Mouse (Mus musculus): ENCODE measurements around the gene Prr23a2. TPM values are rescaled to one million over a fixed set of nuclear protein-coding genes. Genes with fewer than 3 reads are reported as not detected.

The Prr23a2 gene
- polyA plus RNA-seq (2012; rRNA removed) = not detected in 2 replicates

GRCm38 (mm10) chr9:98856210-98856609 is at the start of gene Prr23a2:
Gene Prr23a2, plus strand, starts transcription at chr9:98856494.

GRCm38 (mm10) chr9:98842117-98842516 is 14.2 kb upstream of the Prr23a2 start, which contains the start of gene Prr23a1:
Gene Prr23a1, plus strand, starts transcription at chr9:98842503.

GRCm38 (mm10) chr9:98864571-98864970 is 8.3 kb downstream of the Prr23a2 start, which contains the start of gene Prr23a3:
Gene Prr23a3, plus strand, starts transcription at chr9:98864767.

GRCm38 (mm10) chr9:98902819-98903218 is 46.5 kb downstream of the Prr23a2 start, which contains the start of gene 7420426K07Rik:
Gene 7420426K07Rik, plus strand, starts transcription at chr9:98903119.

Other genes with a start within 250 kb of the Prr23a2 start
- gene Prr23a1, start 14.0 kb upstream of the Prr23a2 start, polyA plus RNA-seq (2012; rRNA removed) = 0.11 TPM in 1 of 2 replicates, not detected in the other
- gene Prr23a3, start 8.3 kb downstream of the Prr23a2 start, polyA plus RNA-seq (2012; rRNA removed) = 0.04 TPM in 1 of 2 replicates, not detected in the other
- gene 7420426K07Rik, start 46.6 kb downstream of the Prr23a2 start, polyA plus RNA-seq (2012; rRNA removed) = not detected in 2 replicates
- 0.44 and 0.64 TPM in 2 replicates for gene Foxl2, start 98.8 kb downstream of the Prr23a2 start, polyA plus RNA-seq (2012; rRNA removed)
- gene Faim, start 129.9 kb downstream of the Prr23a2 start, polyA plus RNA-seq (2012; rRNA removed) = 38.3 and 39.0 TPM in 2 replicates
- 0.04 TPM in 1 of 2 replicates, not detected in the other for gene Gm1123, start 179.2 kb downstream of the Prr23a2 start, polyA plus RNA-seq (2012; rRNA removed)

All from central nervous system, embryonic 14 days (tissue).